Mouse (Mus musculus): ENCODE measurements around the gene Colgalt2. TPM values are rescaled to one million over a fixed set of nuclear protein-coding genes. Genes with fewer than 3 reads are reported as not detected.

Colgalt2 gene
- polyA plus RNA-seq, 1 experiment: 1.1 TPM

- no peak overlapping the region for H3K4me3 ChIP-seq (ENCODE audit: control insufficient read depth, insufficient read depth, low read length)
- no peak overlapping the region for H3K27ac ChIP-seq (ENCODE audit: control insufficient read depth, insufficient read depth, low read length)
- 0 out of 2 replicates have a peak, but pooled peaks cover 4% of the 10 kb centered on the region for H3K4me1 ChIP-seq (replicated peaks; ENCODE audit: control insufficient read depth, insufficient read depth, low read length)
- TF ChIP-seq CTCF (IDR thresholded peaks at IDR 0.05; ENCODE audit: borderline replicate concordance, control insufficient read depth, extremely low read depth, insufficient read depth, low read length, poor library complexity) (no peak), POLR2A (IDR thresholded peaks at IDR 0.05; ENCODE audit: control insufficient read depth, extremely low read depth, insufficient read depth, low read length, poor library complexity) (no peak)
- DNase-seq: no peak
- 94% methylated on average over 7 of the region's 7 CpGs for WGBS
- no peaks in the 10 kb centered on the region for H3K27me3 ChIP-seq (ENCODE audit: control insufficient read depth, insufficient read depth, low read length)
- no peaks in the 10 kb centered on the region for H3K36me3 ChIP-seq (ENCODE audit: control insufficient read depth, insufficient read depth, low read length)
Measured at GRCm38 (mm10) chr1:152534531-152534930, 134.9 kb downstream of the Colgalt2 start.

GRCm38 (mm10) chr1:152536416-152537018, 136.9 kb downstream of the Colgalt2 start:
- DNase-seq: no peak
- Histone ChIP-seq H3K27me3 (ENCODE audit: control insufficient read depth, insufficient read depth, low read length) (no peaks in the 10 kb centered on the region), H3K27ac (ENCODE audit: control insufficient read depth, insufficient read depth, low read length) (no peak overlapping the region), H3K4me3 (ENCODE audit: control insufficient read depth, insufficient read depth, low read length) (no peak overlapping the region), H3K36me3 (ENCODE audit: control insufficient read depth, insufficient read depth, low read length) (no peaks in the 10 kb centered on the region), H3K4me1 (replicated peaks; ENCODE audit: control insufficient read depth, insufficient read depth, low read length) (0 out of 2 replicates have a peak, but pooled peaks cover 2% of the 10 kb centered on the region)
- WGBS: 89% methylated on average over 16 of the region's 16 CpGs
- TF ChIP-seq POLR2A (IDR thresholded peaks at IDR 0.05; ENCODE audit: control insufficient read depth, extremely low read depth, insufficient read depth, low read length, poor library complexity) (no peak), CTCF (IDR thresholded peaks at IDR 0.05; ENCODE audit: borderline replicate concordance, control insufficient read depth, extremely low read depth, insufficient read depth, low read length, poor library complexity) (no peak)

GRCm38 (mm10) chr1:152537186-152537585, 137.6 kb downstream of the Colgalt2 start:
- H3K4me1 ChIP-seq (replicated peaks; ENCODE audit: control insufficient read depth, insufficient read depth, low read length): no peaks in the 10 kb centered on the region
- no peak overlapping the region for H3K4me3 ChIP-seq (ENCODE audit: control insufficient read depth, insufficient read depth, low read length)
- TF ChIP-seq CTCF (IDR thresholded peaks at IDR 0.05; ENCODE audit: borderline replicate concordance, control insufficient read depth, extremely low read depth, insufficient read depth, low read length, poor library complexity): no peak
- no peak for TF ChIP-seq POLR2A (IDR thresholded peaks at IDR 0.05; ENCODE audit: control insufficient read depth, extremely low read depth, insufficient read depth, low read length, poor library complexity)
- 97% methylated on average over 13 of the region's 13 CpGs for WGBS
- H3K27me3 ChIP-seq (ENCODE audit: control insufficient read depth, insufficient read depth, low read length): no peaks in the 10 kb centered on the region
- DNase-seq: no peak
- H3K27ac ChIP-seq (ENCODE audit: control insufficient read depth, insufficient read depth, low read length): no peak overlapping the region
- no peaks in the 10 kb centered on the region for H3K36me3 ChIP-seq (ENCODE audit: control insufficient read depth, insufficient read depth, low read length)

- TF ChIP-seq CTCF (IDR thresholded peaks at IDR 0.05; ENCODE audit: borderline replicate concordance, control insufficient read depth, extremely low read depth, insufficient read depth, low read length, poor library complexity): no peak
- TF ChIP-seq POLR2A (IDR thresholded peaks at IDR 0.05; ENCODE audit: control insufficient read depth, extremely low read depth, insufficient read depth, low read length, poor library complexity): no peak
- Histone ChIP-seq H3K36me3 (ENCODE audit: control insufficient read depth, insufficient read depth, low read length) (no peaks in the 10 kb centered on the region), H3K4me3 (ENCODE audit: control insufficient read depth, insufficient read depth, low read length) (no peak overlapping the region), H3K4me1 (replicated peaks; ENCODE audit: control insufficient read depth, insufficient read depth, low read length) (no peaks in the 10 kb centered on the region), H3K27ac (ENCODE audit: control insufficient read depth, insufficient read depth, low read length) (no peak overlapping the region), H3K27me3 (ENCODE audit: control insufficient read depth, insufficient read depth, low read length) (no peaks in the 10 kb centered on the region)
- no peak for DNase-seq
- WGBS: 96% methylated on average over 4 of the region's 4 CpGs
Measured at GRCm38 (mm10) chr1:152538817-152539216, 139.2 kb downstream of the Colgalt2 start.

GRCm38 (mm10) chr1:152540304-152540887, 140.8 kb downstream of the Colgalt2 start:
- H3K27me3 ChIP-seq (ENCODE audit: control insufficient read depth, insufficient read depth, low read length): no peaks in the 10 kb centered on the region
- no peaks in the 10 kb centered on the region for H3K4me1 ChIP-seq (replicated peaks; ENCODE audit: control insufficient read depth, insufficient read depth, low read length)
- no peak overlapping the region for H3K4me3 ChIP-seq (ENCODE audit: control insufficient read depth, insufficient read depth, low read length)
- no peak overlapping the region for H3K27ac ChIP-seq (ENCODE audit: control insufficient read depth, insufficient read depth, low read length)
- no peak for DNase-seq
- no peaks in the 10 kb centered on the region for H3K36me3 ChIP-seq (ENCODE audit: control insufficient read depth, insufficient read depth, low read length)
- no peak for TF ChIP-seq CTCF (IDR thresholded peaks at IDR 0.05; ENCODE audit: borderline replicate concordance, control insufficient read depth, extremely low read depth, insufficient read depth, low read length, poor library complexity)
- TF ChIP-seq POLR2A (IDR thresholded peaks at IDR 0.05; ENCODE audit: control insufficient read depth, extremely low read depth, insufficient read depth, low read length, poor library complexity): no peak
- 83% methylated on average over 3 of the region's 3 CpGs for WGBS

GRCm38 (mm10) chr1:152542747-152543378, 143.2 kb downstream of the Colgalt2 start:
- Histone ChIP-seq H3K27me3 (ENCODE audit: control insufficient read depth, insufficient read depth, low read length) (no peaks in the 10 kb centered on the region), H3K36me3 (ENCODE audit: control insufficient read depth, insufficient read depth, low read length) (no peaks in the 10 kb centered on the region), H3K4me3 (ENCODE audit: control insufficient read depth, insufficient read depth, low read length) (no peak overlapping the region), H3K4me1 (replicated peaks; ENCODE audit: control insufficient read depth, insufficient read depth, low read length) (no peaks in the 10 kb centered on the region), H3K27ac (ENCODE audit: control insufficient read depth, insufficient read depth, low read length) (no peak overlapping the region)
- DNase-seq: no peak
- WGBS: 96% methylated on average over 6 of the region's 6 CpGs
- TF ChIP-seq CTCF (IDR thresholded peaks at IDR 0.05; ENCODE audit: borderline replicate concordance, control insufficient read depth, extremely low read depth, insufficient read depth, low read length, poor library complexity): no peak

All from thymus, adult 2 months (tissue).